Mouse (Mus musculus): Measurements from ENCODE around the gene Zfyve1.

The Zfyve1 gene

GRCm38 (mm10) chr12:83520311-83520890, 76.6 kb downstream of the Zfyve1 start, which contains the start of gene Dcaf4:
Gene Dcaf4, plus strand, starts transcription at chr12:83520466.
- DNase-seq, result peak; percentile 98

- DNase-seq, result no peak
Observed at GRCm38 (mm10) chr12:83517580-83517979, 79.4 kb downstream of the Zfyve1 start.

- DNase-seq, result no peak
Observed at GRCm38 (mm10) chr12:83514216-83514615, 82.8 kb downstream of the Zfyve1 start.

GRCm38 (mm10) chr12:83513185-83513584, 83.8 kb downstream of the Zfyve1 start:
- DNase-seq, result no peak

GRCm38 (mm10) chr12:83512783-83513182, 84.2 kb downstream of the Zfyve1 start:
- DNase-seq, result no peak

GRCm38 (mm10) chr12:83510586-83510985, 86.4 kb downstream of the Zfyve1 start:
- DNase-seq, result no peak

- DNase-seq, result no peak
Observed at GRCm38 (mm10) chr12:83506543-83506942, 90.5 kb downstream of the Zfyve1 start.

GRCm38 (mm10) chr12:83502190-83502589, 94.8 kb downstream of the Zfyve1 start:
- peak; percentile 85 for DNase-seq

GRCm38 (mm10) chr12:83499256-83499655, 97.8 kb downstream of the Zfyve1 start:
- no peak for DNase-seq

- DNase-seq, result no peak
Observed at GRCm38 (mm10) chr12:83497959-83498358, 99.1 kb downstream of the Zfyve1 start.

- no peak for DNase-seq
Observed at GRCm38 (mm10) chr12:83496736-83497135, 100.3 kb downstream of the Zfyve1 start.
